Mouse (Mus musculus): ENCODE measurements around the gene Galnt3. TPM values are rescaled to one million over a fixed set of nuclear protein-coding genes. Genes with fewer than 3 reads are reported as not detected.

The Galnt3 gene
- 9.3 and 11.7 TPM in 2 replicates for total RNA-seq (2015)
- total RNA-seq (2017) = 8.0 and 12.4 TPM in 2 replicates

- peak; percentile 95 for ATAC-seq (replicated peaks; ENCODE audit: poor library complexity)
Observed at GRCm38 (mm10) chr2:66124591-66125271, at the start of gene Galnt3. TSS of gene Galnt3 (minus strand) at chr2:66124994.

DNA sequence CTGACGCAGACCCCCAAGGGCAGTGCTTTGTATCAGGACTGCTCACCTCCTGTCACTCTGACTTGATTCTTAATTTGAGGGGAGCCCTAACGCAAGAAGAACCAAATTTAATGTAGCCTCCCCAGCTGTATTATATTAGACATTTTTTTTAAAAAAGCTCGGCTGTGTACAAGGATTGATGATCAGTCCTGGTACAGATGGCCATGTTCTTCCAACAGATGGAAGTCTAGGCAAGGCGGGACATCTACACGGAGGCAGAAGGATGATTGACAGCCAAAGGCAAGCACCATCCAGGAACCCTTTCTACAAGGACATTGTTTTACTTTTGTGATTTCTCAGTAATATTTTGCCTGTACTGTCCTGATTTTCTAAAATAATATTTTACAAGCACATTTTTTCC is 48.3 kb upstream of the Galnt3 start:
- ATAC-seq (replicated peaks; ENCODE audit: poor library complexity) = no peak

GRCm38 (mm10) chr2:66171643-66172042 is 46.8 kb upstream of the Galnt3 start:
- ATAC-seq (replicated peaks; ENCODE audit: poor library complexity) = no peak

GRCm38 (mm10) chr2:66170721-66171120 is 45.9 kb upstream of the Galnt3 start:
- ATAC-seq (replicated peaks; ENCODE audit: poor library complexity) = no peak

- no peak for ATAC-seq (replicated peaks; ENCODE audit: poor library complexity)
Observed at GRCm38 (mm10) chr2:66165025-66165424, 40.2 kb upstream of the Galnt3 start.

DNA sequence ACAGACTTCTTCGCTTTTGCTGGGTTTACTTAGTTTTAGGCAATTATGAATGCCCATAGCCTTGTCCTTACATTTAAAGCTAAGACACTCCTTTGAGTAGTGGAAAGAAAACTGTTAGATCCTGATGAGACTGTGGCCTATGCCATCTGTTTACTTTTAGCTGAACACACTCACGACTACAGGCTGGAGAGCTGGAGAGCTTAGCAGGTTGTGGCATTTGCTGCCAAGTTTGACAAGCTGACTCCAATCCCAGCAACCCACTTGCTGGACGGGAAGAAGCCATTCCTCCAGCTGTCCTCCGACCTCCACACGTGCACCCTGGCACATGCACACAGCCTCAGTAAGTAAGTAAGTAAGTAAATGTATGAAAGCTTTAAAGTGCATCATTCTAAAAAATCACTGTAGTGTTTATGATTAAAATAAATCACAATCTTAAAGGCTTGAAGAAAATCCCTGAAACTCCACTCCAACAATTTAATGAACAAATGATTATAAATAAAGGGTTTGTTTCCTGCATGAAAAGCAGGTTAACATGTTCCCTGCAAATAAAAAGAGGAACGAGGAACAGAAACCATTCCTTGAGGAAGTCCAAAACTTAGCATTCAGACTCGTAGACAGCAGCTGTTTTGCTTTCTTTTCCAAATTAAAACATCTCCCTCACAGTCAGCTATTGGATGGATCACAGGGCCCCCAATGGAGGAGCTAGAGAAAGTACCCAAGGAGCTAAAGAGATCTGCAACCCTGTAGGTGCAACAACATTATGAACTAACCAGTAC is 33.5 kb upstream of the Galnt3 start:
- peak; percentile 54; the same call in 1 of the 2 replicates for ATAC-seq (replicated peaks; ENCODE audit: poor library complexity)

DNA sequence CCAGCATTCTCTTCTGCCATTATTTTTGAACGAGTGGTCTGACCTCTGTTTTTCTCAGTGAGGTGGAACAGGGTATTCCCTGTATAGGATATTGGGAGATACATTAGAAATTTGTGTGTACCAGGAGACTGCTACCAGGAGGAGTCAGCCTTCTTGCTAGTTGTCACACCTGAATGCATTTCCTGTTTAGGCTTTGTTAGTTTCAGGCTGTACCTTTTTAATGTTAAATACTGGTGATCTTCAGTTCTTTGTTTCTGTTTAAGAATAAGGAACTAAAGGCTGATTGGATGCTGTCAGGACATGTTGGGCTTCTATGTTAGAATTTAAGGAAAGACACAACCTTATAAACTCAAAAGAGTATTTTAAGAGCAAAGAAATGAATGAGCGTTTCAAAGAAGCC is 26.6 kb upstream of the Galnt3 start:
- no peak for ATAC-seq (replicated peaks; ENCODE audit: poor library complexity)

DNA sequence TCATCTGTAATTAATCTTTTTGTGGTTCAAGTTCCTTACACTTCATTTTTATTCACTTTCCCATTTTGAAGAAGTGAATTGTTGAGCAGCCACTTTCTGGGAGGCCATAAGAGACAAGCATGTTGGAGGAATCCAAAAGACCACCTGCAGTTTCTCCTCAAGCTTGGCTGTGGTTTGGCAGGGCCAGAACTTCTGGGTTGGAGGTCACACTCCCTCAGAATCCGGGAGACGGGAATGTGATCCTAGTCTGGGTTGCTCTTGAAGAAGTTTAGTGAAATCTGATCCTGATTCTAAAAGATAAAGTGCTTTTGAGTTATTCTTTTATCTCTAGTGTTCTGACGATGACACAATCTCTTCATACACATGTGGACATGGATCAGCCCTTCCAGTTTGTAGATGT is 25.7 kb upstream of the Galnt3 start:
- no peak for ATAC-seq (replicated peaks; ENCODE audit: poor library complexity)

GRCm38 (mm10) chr2:66148654-66149230 is 23.9 kb upstream of the Galnt3 start:
- no peak for ATAC-seq (replicated peaks; ENCODE audit: poor library complexity)

DNA sequence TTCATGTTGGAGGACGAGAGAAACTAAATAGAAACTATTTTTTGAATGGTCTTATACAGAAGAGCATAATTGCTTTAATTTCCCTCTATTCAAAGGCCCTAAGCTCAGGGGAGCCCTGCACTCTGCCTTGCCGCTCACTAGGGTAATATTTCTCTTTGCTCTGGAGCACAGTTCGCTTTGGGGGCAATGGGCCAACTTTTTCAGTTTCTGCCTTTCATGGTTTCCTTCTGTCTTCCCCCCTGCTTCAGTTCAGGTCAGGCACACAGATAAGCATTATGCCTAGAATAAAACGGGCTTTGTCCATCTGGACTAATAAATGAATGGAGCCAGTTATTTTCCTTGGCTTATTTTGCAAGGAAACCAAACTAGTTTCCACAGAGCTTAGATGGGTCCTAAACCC is 21.7 kb upstream of the Galnt3 start:
- ATAC-seq (replicated peaks; ENCODE audit: poor library complexity) = no peak

- peak; percentile 48 for ATAC-seq (replicated peaks; ENCODE audit: poor library complexity)
Observed at GRCm38 (mm10) chr2:66144770-66145169, 20.0 kb upstream of the Galnt3 start.

DNA sequence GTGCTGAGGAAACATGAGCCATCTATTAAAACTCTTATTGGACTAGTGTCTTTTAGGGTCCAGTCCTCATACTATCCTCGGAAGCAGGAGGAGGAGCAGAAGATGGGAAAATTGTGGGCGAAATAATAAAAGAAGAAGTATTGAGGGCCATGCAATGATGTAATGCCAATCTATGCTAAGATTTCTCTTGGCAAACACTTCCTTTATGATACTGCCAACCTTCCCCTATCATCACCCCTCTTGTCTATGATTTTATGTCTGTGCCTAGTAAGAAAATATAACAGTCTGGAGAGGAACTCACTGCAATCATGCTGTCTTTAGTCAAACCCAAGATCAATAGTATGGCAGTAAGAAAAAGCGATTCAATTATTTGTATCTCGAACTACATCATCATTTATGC is 18.5 kb upstream of the Galnt3 start:
- ATAC-seq (replicated peaks; ENCODE audit: poor library complexity) = peak; percentile 82

DNA sequence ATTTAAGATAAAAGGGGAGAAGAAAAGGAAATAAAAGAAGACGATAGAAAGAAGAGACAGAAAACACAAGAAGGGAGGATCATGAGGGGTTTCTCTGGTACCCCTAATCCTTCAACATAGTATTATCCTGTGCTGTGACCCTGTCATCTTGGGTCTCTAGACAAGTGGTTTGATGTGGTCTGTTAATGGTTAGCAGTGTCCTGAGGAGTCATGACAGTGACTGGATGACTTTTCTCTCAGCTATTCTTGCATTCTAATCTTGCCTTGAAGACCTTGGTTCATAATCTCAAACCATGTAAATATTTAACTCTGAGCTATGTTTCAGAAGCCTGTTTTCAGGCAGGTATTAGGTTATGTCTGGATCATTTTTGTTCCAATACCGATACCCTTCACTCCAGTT is 17.9 kb upstream of the Galnt3 start:
- ATAC-seq (replicated peaks; ENCODE audit: poor library complexity) = no peak

- peak; percentile 61 for ATAC-seq (replicated peaks; ENCODE audit: poor library complexity)
Observed at GRCm38 (mm10) chr2:66142268-66142667, 17.5 kb upstream of the Galnt3 start.

DNA sequence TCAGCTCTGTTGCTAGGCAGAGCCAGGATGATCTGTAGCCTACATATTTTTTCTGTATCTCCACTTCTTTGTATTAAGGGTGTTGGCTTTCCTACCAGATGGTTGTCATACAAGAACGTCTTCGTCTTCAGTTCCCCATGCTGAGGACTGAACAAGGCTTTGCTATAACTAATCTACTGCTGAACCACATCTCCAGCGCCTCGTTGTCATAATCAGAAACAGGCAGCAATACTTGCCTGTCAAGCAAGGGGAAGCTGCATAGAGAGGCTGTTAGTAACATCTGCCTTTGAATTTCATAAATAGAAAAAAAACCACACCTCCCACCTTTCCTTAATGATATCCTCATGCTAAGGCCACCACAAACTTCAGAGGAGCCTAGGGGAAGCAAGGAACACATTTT is 15.5 kb upstream of the Galnt3 start:
- ATAC-seq (replicated peaks; ENCODE audit: poor library complexity) = no peak

- ATAC-seq (replicated peaks; ENCODE audit: poor library complexity) = no peak
Observed at GRCm38 (mm10) chr2:66131862-66132544, 7.2 kb upstream of the Galnt3 start.

DNA sequence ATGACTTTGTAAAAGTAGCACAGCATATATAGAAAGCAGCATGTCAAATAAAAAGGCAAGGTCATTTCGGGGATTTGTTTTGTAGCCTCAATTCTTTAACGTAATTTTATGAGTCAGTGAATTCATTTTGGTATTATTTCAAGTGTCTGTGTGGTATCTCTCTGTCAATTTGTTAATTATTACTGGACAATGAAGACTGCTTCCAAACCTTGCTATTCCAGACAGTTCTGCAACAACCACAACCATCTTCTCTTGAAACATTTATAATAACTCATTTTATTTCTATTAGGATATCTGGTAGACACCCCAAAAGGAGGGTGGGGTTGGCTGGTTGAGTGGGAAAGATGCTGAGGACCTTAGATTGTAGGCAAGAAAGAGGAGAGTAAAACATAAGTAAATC is 4.1 kb upstream of the Galnt3 start:
- no peak for ATAC-seq (replicated peaks; ENCODE audit: poor library complexity)

DNA sequence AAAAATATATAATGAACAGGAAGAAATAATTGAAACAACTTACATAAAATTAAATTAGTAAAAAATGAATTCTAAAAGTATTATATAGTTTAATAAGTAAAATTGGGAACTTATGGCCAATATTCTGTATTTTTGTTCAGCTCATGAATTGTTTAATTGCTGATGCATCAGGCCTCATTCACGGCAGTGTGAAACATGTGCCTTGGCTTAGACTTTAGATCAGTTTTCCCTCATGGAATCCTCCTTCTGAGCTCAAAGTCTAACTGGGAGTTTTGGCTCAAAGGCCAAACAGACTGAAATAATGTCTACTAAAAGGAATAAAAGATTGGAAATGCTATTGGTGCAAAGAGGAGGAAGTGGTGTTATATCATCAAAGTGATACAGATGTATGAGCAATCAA is 2.7 kb upstream of the Galnt3 start:
- ATAC-seq (replicated peaks; ENCODE audit: poor library complexity) = no peak

DNA sequence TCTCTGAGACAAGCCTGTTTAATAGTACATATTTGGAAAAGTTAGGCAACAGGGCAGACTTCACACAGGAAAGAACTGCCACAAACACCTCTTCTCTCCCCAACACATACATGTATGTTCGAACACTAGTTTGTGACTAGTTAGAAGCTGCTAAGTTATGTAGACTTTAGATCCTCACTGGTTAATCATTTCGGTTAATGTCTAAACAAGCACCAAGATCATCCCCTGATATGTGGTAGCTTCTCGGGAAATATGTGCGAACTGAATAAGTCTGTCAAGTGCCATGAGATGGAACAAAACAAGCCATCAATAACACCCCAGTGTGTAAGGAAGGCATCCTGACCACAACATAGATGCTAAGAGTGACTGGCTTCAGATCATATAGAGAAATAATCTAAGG is 2.1 kb upstream of the Galnt3 start:
- ATAC-seq (replicated peaks; ENCODE audit: poor library complexity) = no peak

DNA sequence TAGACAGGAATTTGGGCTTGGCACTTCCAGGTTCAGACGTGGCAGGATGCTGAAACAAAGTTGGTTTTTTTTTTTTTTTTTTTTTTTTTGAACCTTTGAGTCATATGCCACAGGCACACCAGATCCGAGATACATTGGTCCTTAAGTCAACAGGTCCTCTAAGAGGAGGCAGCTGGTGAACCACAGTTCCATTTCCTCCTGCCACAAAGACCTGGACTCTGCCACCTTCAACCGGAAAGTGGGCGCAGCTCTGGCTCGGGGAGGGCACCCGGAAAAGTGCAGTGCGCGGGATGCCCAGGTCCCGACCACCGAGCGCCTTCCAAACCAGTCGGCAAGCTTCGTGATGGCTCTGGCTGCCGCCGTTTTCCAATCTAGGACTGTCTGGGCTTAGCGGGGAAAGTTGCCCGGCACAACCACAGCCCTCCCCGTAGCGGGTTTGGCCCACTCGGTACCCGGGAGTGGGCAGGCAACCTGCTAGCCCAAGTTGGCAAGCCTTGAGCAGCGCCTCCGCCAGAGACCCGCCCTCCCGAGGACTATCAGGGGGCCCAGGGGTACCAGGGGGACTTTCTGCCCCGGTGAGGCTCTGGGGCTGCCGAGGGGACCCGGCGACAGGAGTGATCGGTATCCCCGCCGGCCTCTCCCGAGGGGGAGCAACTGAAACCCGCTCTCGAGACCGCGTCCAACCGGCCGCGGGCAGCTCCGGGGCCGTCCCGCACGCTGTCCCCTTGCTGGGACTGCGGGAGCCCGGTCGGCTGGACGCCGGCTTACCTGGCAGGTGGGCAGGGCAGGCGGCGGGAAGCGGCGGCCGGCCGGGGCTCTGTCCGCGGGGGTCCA is 821 bp downstream of the Galnt3 start:
- peak; percentile 20 for ATAC-seq (replicated peaks; ENCODE audit: poor library complexity)

- no peak for ATAC-seq (replicated peaks; ENCODE audit: poor library complexity)
Observed at GRCm38 (mm10) chr2:66117686-66118085, 7.1 kb downstream of the Galnt3 start.
